Mouse (Mus musculus) MEL (cell line): ENCODE measurements at regions not wholly inside any gene's neighbourhood (a gene's known extent, or its start where the extent isn't known, plus 50 kb on each side); places are given as distances from the start of the nearest gene placed in this dataset.

Experiments used
- CTCF ChIP-seq, 3 experiments: IDR thresholded peaks in 2 of 3; conservative IDR thresholded peaks in 1 of 3; 2 replicates each; pipeline ENCODE4 v1.5.1; 2011 to 2012; ENCODE audit warnings: low read length in 3 of 3, low read depth in 2 of 3, mild to moderate bottlenecking in 2 of 3, improper control_type of control experiment in 1 of 3, inconsistent platforms in 1 of 3, mixed read lengths in 1 of 3, moderate library complexity in 1 of 3; ENCODE audit not compliant: control insufficient read depth in 1 of 3, insufficient read depth in 1 of 3, poor library complexity in 1 of 3, severe bottlenecking in 1 of 3
- ETS1 ChIP-seq: IDR thresholded peaks from 2 replicates; pipeline ENCODE4 v1.6.1; 2012; ENCODE audit warnings: low read depth, mild to moderate bottlenecking, inconsistent platforms, low read length, improper control_type of control experiment, moderate library complexity
- GATA1 ChIP-seq: IDR thresholded peaks from 2 replicates; pipeline ENCODE4 v1.6.1; 2011; ENCODE audit warnings: low read depth, low read length, improper control_type of control experiment
- HCFC1 ChIP-seq: IDR thresholded peaks from 2 replicates; pipeline ENCODE4 v1.6.1; 2012; ENCODE audit warnings: low read depth, mild to moderate bottlenecking, inconsistent platforms, low read length, improper control_type of control experiment, moderate library complexity
- KAT2A ChIP-seq: conservative IDR thresholded peaks from 2 replicates; pipeline ENCODE4 v1.6.1; 2012; ENCODE audit warnings: low read depth, low read length, improper control_type of control experiment, inconsistent platforms
- MEF2A ChIP-seq: IDR thresholded peaks from 2 replicates; pipeline ENCODE4 v1.6.1; 2014; ENCODE audit warnings: low read depth, mild to moderate bottlenecking, inconsistent platforms, low read length, improper control_type of control experiment; ENCODE audit not compliant: poor library complexity, insufficient replicate concordance, severe bottlenecking; ENCODE audit errors: extremely low read depth
- NRF1 ChIP-seq: IDR thresholded peaks from 2 replicates; pipeline ENCODE4 v1.6.1; 2014; ENCODE audit warnings: low read depth, mild to moderate bottlenecking, inconsistent platforms, low read length, improper control_type of control experiment, moderate library complexity; ENCODE audit not compliant: poor library complexity, insufficient read depth, severe bottlenecking
- POLR2A ChIP-seq, 2 experiments: IDR thresholded peaks; 2 replicates each; pipeline ENCODE4 v1.6.1; 2011 to 2012; ENCODE audit warnings: low read length in 2 of 2, mild to moderate bottlenecking in 2 of 2, control low read depth in 1 of 2, improper control_type of control experiment in 1 of 2, low read depth in 1 of 2, moderate library complexity in 1 of 2; ENCODE audit not compliant: control insufficient read depth in 1 of 2, insufficient read depth in 1 of 2, poor library complexity in 1 of 2
- POLR2AphosphoS5 ChIP-seq: IDR thresholded peaks from 2 replicates; pipeline ENCODE4 v1.6.1; 2012; ENCODE audit warnings: low read depth, borderline replicate concordance, mild to moderate bottlenecking, inconsistent platforms, low read length, moderate library complexity, mixed read lengths
- RAD21 ChIP-seq: IDR thresholded peaks from 2 replicates; pipeline ENCODE4 v1.6.1; 2011; ENCODE audit warnings: mild to moderate bottlenecking, low read depth, low read length, improper control_type of control experiment
- TCF12 ChIP-seq: IDR thresholded peaks from 2 replicates; pipeline ENCODE4 v1.6.1; 2014; ENCODE audit warnings: low read depth, mild to moderate bottlenecking, inconsistent platforms, low read length, improper control_type of control experiment, moderate library complexity
- USF1 ChIP-seq: IDR thresholded peaks from 2 replicates; pipeline ENCODE4 v1.6.1; 2014; ENCODE audit warnings: low read depth, mild to moderate bottlenecking, inconsistent platforms, low read length, improper control_type of control experiment, moderate library complexity

- no peak for TF ChIP-seq MEF2A
- TF ChIP-seq TCF12, result no peak
- no peak for TF ChIP-seq HCFC1
- TF ChIP-seq POLR2A (IDR thresholded peaks at IDR 0.05; ENCODE audit: control insufficient read depth in 1 of 2, insufficient read depth in 1 of 2, low read depth in 1 of 2, low read length in 2 of 2, poor library complexity in 1 of 2), result no peak
- TF ChIP-seq ETS1, result no peak
- TF ChIP-seq POLR2AphosphoS5, result no peak
- no peak for TF ChIP-seq GATA1
- no peak for TF ChIP-seq CTCF (IDR thresholded peaks at IDR 0.05 in 2 of 3, conservative IDR thresholded peaks at IDR 0.05 in 1 of 3; ENCODE audit: control insufficient read depth in 1 of 3, insufficient read depth in 1 of 3, low read depth in 2 of 3, low read length in 3 of 3, poor library complexity in 1 of 3, severe bottlenecking in 1 of 3)
- no peak for TF ChIP-seq RAD21
- no peak for TF ChIP-seq KAT2A
- TF ChIP-seq NRF1, result no peak
- no peak for TF ChIP-seq USF1
These were observed 176.5 kb downstream of the Samd5 start for GRCm38 (mm10) chr10:9498550-9498949.
